Mouse (Mus musculus): ENCODE data around the gene 1700006A11Rik. TPM values are rescaled to one million over a fixed set of nuclear protein-coding genes. Genes with fewer than 3 reads are reported as not detected.
"Not testable (repeated sequence)": the region's sequence is repeated elsewhere in the genome, so short reads cannot be mapped to it uniquely, and the experiment has no call there.

Gene 1700006A11Rik
- not detected in 2 replicates for total RNA-seq (2014; rRNA removed)
- polyA plus RNA-seq (2015; fragmentation: Nextera tagmentation; extraction: Ambion mirVana), result not detected in 2 replicates

- ATAC-seq, result no peak
- H3K36me3 ChIP-seq (ENCODE audit: insufficient read depth), result no peaks in the 10 kb centered on the region
- no peaks in the 10 kb centered on the region for H3K4me1 ChIP-seq (ENCODE audit: insufficient read depth)
- WGBS, result 83% methylated on average over 1 of the region's 1 CpGs
- H3K9ac ChIP-seq, result no peak within 1 kb of the TSS
- TF ChIP-seq CTCF (IDR thresholded peaks at IDR 0.05; ENCODE audit: low read depth), result no peak
- H3K4me3 ChIP-seq (ENCODE audit: low read depth, low read length), result no peak within 1 kb of the TSS
- no peaks in the 10 kb centered on the region for H3K27me3 ChIP-seq (ENCODE audit: insufficient read depth, low read length)
- no peak within 1 kb of the TSS for H3K4me2 ChIP-seq (ENCODE audit: low read depth)
- no peak within 1 kb of the TSS for H3K27ac ChIP-seq (ENCODE audit: low read depth, low read length)
- H3K9me3 ChIP-seq (ENCODE audit: low read length), result no peaks in the 10 kb centered on the region
- no peak for DNase-seq
Measured at GRCm38 (mm10) chr3:124425940-124426339, at the start of gene 1700006A11Rik. 1700006A11Rik (minus strand) TSS chr3:124426040.

GRCm38 (mm10) chr3:124474291-124474690 lies 48.5 kb upstream of the 1700006A11Rik start:
- ATAC-seq; DNase-seq; H3K4me2 ChIP-seq (ENCODE audit: low read depth); H3K4me3 ChIP-seq (ENCODE audit: low read depth, low read length); H3K27me3 ChIP-seq (ENCODE audit: insufficient read depth, low read length); H3K27ac ChIP-seq (ENCODE audit: low read depth, low read length); H3K9me3 ChIP-seq (ENCODE audit: low read length); H3K4me1 ChIP-seq (ENCODE audit: insufficient read depth); H3K9ac ChIP-seq; H3K36me3 ChIP-seq (ENCODE audit: insufficient read depth): not testable (repeated sequence)
- WGBS, result 92% methylated on average over 5 of the region's 5 CpGs

- Histone ChIP-seq H3K27ac (ENCODE audit: low read depth, low read length) (no peak overlapping the region), H3K9me3 (ENCODE audit: low read length) (no peaks in the 10 kb centered on the region), H3K4me1 (ENCODE audit: insufficient read depth) (no peaks in the 10 kb centered on the region), H3K9ac (no peak overlapping the region), H3K36me3 (ENCODE audit: insufficient read depth) (no peaks in the 10 kb centered on the region), H3K4me3 (ENCODE audit: low read depth, low read length) (no peak overlapping the region), H3K4me2 (ENCODE audit: low read depth) (no peak overlapping the region), H3K27me3 (ENCODE audit: insufficient read depth, low read length) (no peaks in the 10 kb centered on the region)
- WGBS, result 83% methylated on average over 6 of the region's 6 CpGs
- DNase-seq, result peak; percentile 1
- 0 out of 2 replicates have a peak, but pooled peaks have one; percentile 7 for TF ChIP-seq CTCF (IDR thresholded peaks at IDR 0.05; ENCODE audit: low read depth)
- ATAC-seq, result no peak
Measured at GRCm38 (mm10) chr3:124466102-124466730, 40.4 kb upstream of the 1700006A11Rik start.

- 41% methylated on average over 5 of the region's 5 CpGs for whole genome bisulfite sequencing
Measured at GRCm38 (mm10) chr3:124392201-124392600, 33.6 kb downstream of the 1700006A11Rik start.

GRCm38 (mm10) chr3:124390101-124390500 lies 35.7 kb downstream of the 1700006A11Rik start:
- no peak for TF ChIP-seq CTCF (IDR thresholded peaks at IDR 0.05; ENCODE audit: low read depth)
- peak; percentile 1 for DNase-seq
- ATAC-seq, result no peak

More at GRCm38 (mm10) chr3:124392201-124392600, 33.6 kb downstream of the 1700006A11Rik start:
- TF ChIP-seq CTCF (IDR thresholded peaks at IDR 0.05; ENCODE audit: low read depth), result no peak
- Histone ChIP-seq H3K4me3 (ENCODE audit: low read depth, low read length) (no peak overlapping the region), H3K4me1 (ENCODE audit: insufficient read depth) (no peaks in the 10 kb centered on the region), H3K4me2 (ENCODE audit: low read depth) (no peak overlapping the region), H3K9me3 (ENCODE audit: low read length) (no peaks in the 10 kb centered on the region), H3K9ac (no peak overlapping the region), H3K27ac (ENCODE audit: low read depth, low read length) (no peak overlapping the region), H3K36me3 (ENCODE audit: insufficient read depth) (no peaks in the 10 kb centered on the region), H3K27me3 (ENCODE audit: insufficient read depth, low read length) (no peaks in the 10 kb centered on the region)
- DNase-seq (no peak), ATAC-seq (no peak)

GRCm38 (mm10) chr3:124389650-124390049 lies 36.2 kb downstream of the 1700006A11Rik start:
- Histone ChIP-seq H3K4me2 (ENCODE audit: low read depth) (no peak overlapping the region), H3K27ac (ENCODE audit: low read depth, low read length) (no peak overlapping the region), H3K27me3 (ENCODE audit: insufficient read depth, low read length) (no peaks in the 10 kb centered on the region), H3K9ac (no peak overlapping the region), H3K4me3 (ENCODE audit: low read depth, low read length) (no peak overlapping the region), H3K9me3 (ENCODE audit: low read length) (no peaks in the 10 kb centered on the region), H3K4me1 (ENCODE audit: insufficient read depth) (no peaks in the 10 kb centered on the region), H3K36me3 (ENCODE audit: insufficient read depth) (no peaks in the 10 kb centered on the region)
- DNase-seq (peak; percentile 9), ATAC-seq (peak; percentile 20; the same call in 1 of the 2 replicates)
- 58% methylated on average over 2 of the region's 2 CpGs for WGBS
- no peak for TF ChIP-seq CTCF (IDR thresholded peaks at IDR 0.05; ENCODE audit: low read depth)

More at GRCm38 (mm10) chr3:124390101-124390500, 35.7 kb downstream of the 1700006A11Rik start:
- H3K27me3 ChIP-seq (ENCODE audit: insufficient read depth, low read length), result no peaks in the 10 kb centered on the region
- H3K4me1 ChIP-seq (ENCODE audit: insufficient read depth), result no peaks in the 10 kb centered on the region
- H3K4me2 ChIP-seq (ENCODE audit: low read depth), result no peak overlapping the region
- no peak overlapping the region for H3K4me3 ChIP-seq (ENCODE audit: low read depth, low read length)
- no peak overlapping the region for H3K27ac ChIP-seq (ENCODE audit: low read depth, low read length)
- H3K9ac ChIP-seq, result no peak overlapping the region
- no peaks in the 10 kb centered on the region for H3K9me3 ChIP-seq (ENCODE audit: low read length)
- no peaks in the 10 kb centered on the region for H3K36me3 ChIP-seq (ENCODE audit: insufficient read depth)
- 76% methylated on average over 2 of the region's 2 CpGs for WGBS

- not testable (repeated sequence) for H3K36me3 ChIP-seq (ENCODE audit: insufficient read depth); H3K27me3 ChIP-seq (ENCODE audit: insufficient read depth, low read length); ATAC-seq; H3K9me3 ChIP-seq (ENCODE audit: low read length); H3K9ac ChIP-seq; H3K4me2 ChIP-seq (ENCODE audit: low read depth); H3K27ac ChIP-seq (ENCODE audit: low read depth, low read length); H3K4me1 ChIP-seq (ENCODE audit: insufficient read depth); DNase-seq; H3K4me3 ChIP-seq (ENCODE audit: low read depth, low read length)
- 94% methylated on average over 18 of the region's 18 CpGs for WGBS
Measured at GRCm38 (mm10) chr3:124385377-124385776, 40.5 kb downstream of the 1700006A11Rik start.

Measured in forebrain, postnatal 0 days (tissue).